Mouse (Mus musculus) intestine, embryonic 16.5 days (tissue): ENCODE data around the gene Ckmt2. TPM values are rescaled to one million over a fixed set of nuclear protein-coding genes. Genes with fewer than 3 reads are reported as not detected.

Source experiments
- ATAC-seq: fragments of 200-750 bp; cut with Nextera tagmentation; 2 replicates; pipeline ENCODE4 v1.8.0; 2017; ENCODE audit warnings: moderate TSS enrichment, moderate library complexity
- H3K27ac ChIP-seq: fragments of 300-500 bp; sonication (generic); 2 replicates; pipeline ENCODE4 v1.5.1; 2014; ENCODE audit warnings: mild to moderate bottlenecking, low read length
- H3K27me3 ChIP-seq: fragments of 300-500 bp; sonication (generic); replicated peaks from 2 replicates; pipeline ENCODE4 v1.6.1; 2014; ENCODE audit warnings: low read length, control low read depth, mixed read lengths; ENCODE audit not compliant: control insufficient read depth, insufficient read depth
- H3K36me3 ChIP-seq: fragments of 300-500 bp; sonication (generic); 2 replicates; pipeline ENCODE4 v1.6.1; 2014; ENCODE audit warnings: low read length, control low read depth; ENCODE audit not compliant: control insufficient read depth, insufficient read depth
- H3K4me1 ChIP-seq: fragments of 300-500 bp; sonication (generic); 2 replicates; pipeline ENCODE4 v1.6.1; 2014; ENCODE audit warnings: low read length, control low read depth, mixed read lengths; ENCODE audit not compliant: control insufficient read depth, insufficient read depth
- H3K4me2 ChIP-seq: fragments of 300-500 bp; sonication (generic); 2 replicates; pipeline ENCODE4 v1.6.1; 2014; ENCODE audit warnings: low read depth, low read length, control low read depth
- H3K4me3 ChIP-seq: fragments of 300-500 bp; sonication (generic); 2 replicates; pipeline ENCODE4 v1.5.1; 2014; ENCODE audit warnings: mild to moderate bottlenecking, low read length
- H3K9ac ChIP-seq: fragments of 300-500 bp; sonication (generic); 2 replicates; pipeline ENCODE4 v1.6.1; 2014; ENCODE audit warnings: low read depth, low read length
- H3K9me3 ChIP-seq: fragments of 300-500 bp; sonication (generic); 2 replicates; pipeline ENCODE4 v1.6.1; 2016; ENCODE audit warnings: low read length, control low read depth; ENCODE audit not compliant: control insufficient read depth
- WGBS: fragments of 180-500 bp; shearing (Covaris S2); extraction: QIAGEN DNeasy Blood & Tissue Kit; methylation state at CpG from one replicate; pipeline ENCODE4 v1.1.7; 2014; 5-methylcytosine and 5-hydroxymethylcytosine counted together
- polyA plus RNA-seq: library from polyadenylated mRNA; unstranded; fragments of >200 nt; fragmentation: Nextera tagmentation; extraction: Ambion mirVana; gene quantifications from 2 replicates; pipeline ENCODE4 v1.2.1, GENCODE M21; 2015

The Ckmt2 gene
- polyA plus RNA-seq, 1 experiment from 2014 or later, result 2.8 TPM

GRCm38 (mm10) chr13:91824845-91825550, 51.7 kb downstream of the Ckmt2 start:
- no peaks in the 10 kb centered on the region for H3K36me3 ChIP-seq
- no peaks in the 10 kb centered on the region for H3K9me3 ChIP-seq
- no peaks in the 10 kb centered on the region for H3K27me3 ChIP-seq
- H3K4me2 ChIP-seq, result no peak overlapping the region
- H3K4me1 ChIP-seq, result no peaks in the 10 kb centered on the region
- no peak for ATAC-seq
- 55% methylated on average over 4 of the region's 4 CpGs for WGBS
- no peak overlapping the region for H3K9ac ChIP-seq
- no peak overlapping the region for H3K4me3 ChIP-seq
- no peak overlapping the region for H3K27ac ChIP-seq

- Histone ChIP-seq H3K9me3 (no peaks in the 10 kb centered on the region), H3K4me2 (no peak overlapping the region), H3K4me1 (no peaks in the 10 kb centered on the region), H3K36me3 (no peaks in the 10 kb centered on the region), H3K4me3 (no peak overlapping the region), H3K9ac (no peak overlapping the region), H3K27ac (no peak overlapping the region), H3K27me3 (no peaks in the 10 kb centered on the region)
- ATAC-seq, result no peak
- 76% methylated on average over 6 of the region's 6 CpGs for WGBS
Measured at GRCm38 (mm10) chr13:91823735-91824134, 53.0 kb downstream of the Ckmt2 start.

- no peak overlapping the region for H3K9ac ChIP-seq
- no peak overlapping the region for H3K27ac ChIP-seq
- no peaks in the 10 kb centered on the region for H3K4me1 ChIP-seq
- 90% methylated on average over 5 of the region's 5 CpGs for WGBS
- no peaks in the 10 kb centered on the region for H3K9me3 ChIP-seq
- no peak for ATAC-seq
- no peaks in the 10 kb centered on the region for H3K36me3 ChIP-seq
- no peak overlapping the region for H3K4me3 ChIP-seq
- H3K27me3 ChIP-seq, result no peaks in the 10 kb centered on the region
- H3K4me2 ChIP-seq, result no peak overlapping the region
Measured at GRCm38 (mm10) chr13:91814670-91815069, 62.0 kb downstream of the Ckmt2 start.

GRCm38 (mm10) chr13:91809476-91809875, 67.2 kb downstream of the Ckmt2 start:
- H3K9me3 ChIP-seq, result no peaks in the 10 kb centered on the region
- H3K4me3 ChIP-seq, result no peak overlapping the region
- H3K4me1 ChIP-seq, result no peaks in the 10 kb centered on the region; the same call in 1 of the 2 replicates
- H3K9ac ChIP-seq, result no peak overlapping the region
- ATAC-seq, result no peak
- WGBS, result 33% methylated on average over 2 of the region's 2 CpGs
- no peak overlapping the region for H3K4me2 ChIP-seq
- H3K36me3 ChIP-seq, result peaks cover 5% of the 10 kb centered on the region
- H3K27me3 ChIP-seq, result no peaks in the 10 kb centered on the region
- no peak overlapping the region for H3K27ac ChIP-seq

- H3K9ac ChIP-seq, result peak overlapping the region; percentile 98
- no peaks in the 10 kb centered on the region for H3K9me3 ChIP-seq
- peak overlapping the region; percentile 98 for H3K4me3 ChIP-seq
- 27% methylated on average over 20 of the region's 20 CpGs for WGBS
- H3K27me3 ChIP-seq, result no peaks in the 10 kb centered on the region
- peaks cover 5% of the 10 kb centered on the region for H3K36me3 ChIP-seq
- no peaks in the 10 kb centered on the region; the same call in 1 of the 2 replicates for H3K4me1 ChIP-seq
- no peak for ATAC-seq
- peak overlapping the region; percentile 77 for H3K4me2 ChIP-seq
- peak overlapping the region; percentile 93 for H3K27ac ChIP-seq
Measured at GRCm38 (mm10) chr13:91807874-91808575, 68.7 kb downstream of the Ckmt2 start.

- peaks cover 5% of the 10 kb centered on the region for H3K36me3 ChIP-seq
- WGBS, result under 1% methylated on average over 50 of the region's 50 CpGs
- H3K4me2 ChIP-seq, result peak within 1 kb of the TSS; percentile 77
- peak within 1 kb of the TSS; percentile 93 for H3K27ac ChIP-seq
- ATAC-seq, result peak; percentile 99
- no peaks in the 10 kb centered on the region; the same call in 1 of the 2 replicates for H3K4me1 ChIP-seq
- H3K9me3 ChIP-seq, result no peaks in the 10 kb centered on the region
- peak within 1 kb of the TSS; percentile 98 for H3K9ac ChIP-seq
- H3K27me3 ChIP-seq, result no peaks in the 10 kb centered on the region
- H3K4me3 ChIP-seq, result peak within 1 kb of the TSS; percentile 98
Measured at GRCm38 (mm10) chr13:91807155-91807839, 69.4 kb downstream of the Ckmt2 start, which contains the start of gene Zcchc9. TSS of gene Zcchc9 (minus strand) at chr13:91807705.

Other genes with a start within 250 kb of the Ckmt2 start
- gene Acot12, start 135.4 kb downstream of the Ckmt2 start, polyA plus RNA-seq, result 0.53 and 0.87 TPM in 2 replicates
- gene Zcchc9, start 69.2 kb downstream of the Ckmt2 start, polyA plus RNA-seq, result 26.2 and 30.1 TPM in 2 replicates